Mouse (Mus musculus) right cerebral cortex, postnatal 14 days (tissue): ENCODE data around the gene Znfx1.

Source experiments
- DNase-seq: peaks from one replicate; pipeline ENCODE4 v3.0.0; 2022

Gene Znfx1

DNA sequence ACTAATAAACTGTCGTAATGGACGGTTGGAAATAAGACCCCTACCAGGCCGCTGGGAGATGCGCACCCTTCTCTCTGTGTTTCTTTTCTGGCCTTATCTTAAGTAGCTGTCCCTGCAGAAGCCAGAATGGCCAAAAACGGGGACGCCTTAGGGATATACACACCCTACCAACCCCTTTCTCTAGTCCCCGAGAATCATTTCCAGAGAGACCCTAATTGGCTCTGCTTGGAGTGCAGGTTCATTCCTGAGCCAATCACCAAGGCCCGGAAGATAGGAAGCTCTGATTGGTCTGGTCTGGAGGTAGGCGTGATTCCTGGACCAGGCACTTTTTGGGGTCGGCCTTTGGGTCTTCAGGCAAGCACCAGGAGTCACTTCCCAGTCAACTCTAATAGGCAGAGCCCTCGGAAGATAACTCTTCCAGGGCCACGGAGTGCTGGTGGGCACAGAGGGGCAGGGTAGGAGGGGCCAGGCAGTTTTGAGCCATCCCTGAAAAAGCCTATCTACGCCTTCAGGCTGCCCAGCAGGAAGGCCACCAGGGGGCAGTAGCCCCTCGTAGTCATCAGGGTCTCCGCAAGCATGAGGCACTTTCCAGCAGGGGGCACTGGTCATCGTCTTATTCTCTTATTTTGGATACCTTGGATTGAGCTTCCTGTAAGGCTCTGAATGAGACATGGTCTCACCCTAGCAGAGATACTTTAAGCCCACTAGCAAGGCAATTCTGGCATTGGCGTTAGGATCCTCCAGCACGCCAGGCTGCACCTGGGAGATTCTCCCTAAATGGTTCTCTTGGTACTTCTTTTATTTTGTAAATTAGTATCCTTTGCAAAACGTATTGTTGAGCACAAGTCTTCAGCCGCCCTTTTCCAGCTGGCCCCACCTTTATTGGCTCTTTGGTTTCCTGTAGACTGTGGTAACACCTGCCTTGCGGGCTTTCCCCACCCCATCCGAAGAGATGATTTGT is 9.1 kb upstream of the Znfx1 start:
- peak; percentile 99 for DNase-seq

DNA sequence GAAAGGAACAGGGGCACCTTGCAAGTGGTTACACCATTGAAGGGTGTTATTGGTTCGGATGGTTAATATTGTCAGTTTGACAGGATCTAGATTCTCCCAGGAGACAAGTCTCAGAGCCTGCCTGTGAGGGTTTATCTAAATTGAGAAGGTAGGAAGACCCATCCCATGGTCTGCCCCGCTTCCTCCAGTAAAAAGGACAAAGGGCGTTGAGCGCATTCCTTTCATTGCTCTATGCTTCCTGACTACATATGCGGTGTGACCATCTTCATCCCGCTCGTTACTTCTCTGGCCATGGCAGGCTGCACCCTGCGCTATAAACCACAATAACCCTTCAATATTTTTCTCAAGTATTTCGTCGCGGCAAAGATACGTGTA is 8.4 kb upstream of the Znfx1 start:
- no peak for DNase-seq

DNA sequence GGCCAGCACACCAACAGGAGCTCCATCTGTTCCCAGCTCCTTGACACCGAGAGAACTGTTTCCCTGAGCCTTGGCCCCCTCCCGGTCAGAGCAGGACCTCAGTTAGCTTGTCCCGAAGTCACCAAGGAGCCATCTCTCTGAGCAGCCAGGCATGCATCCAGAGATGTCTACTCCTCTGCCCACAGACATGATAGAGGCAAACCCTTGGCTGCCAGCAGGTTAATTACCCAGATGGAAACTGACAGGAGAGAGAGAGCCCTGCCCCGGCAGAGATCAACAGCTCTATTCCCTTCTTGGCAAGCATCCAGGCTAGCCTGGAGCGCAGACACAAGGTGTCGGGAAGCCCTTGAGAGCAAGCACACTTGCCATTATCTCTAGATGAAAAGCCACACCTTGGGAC is 7.5 kb upstream of the Znfx1 start:
- DNase-seq, result no peak

DNA sequence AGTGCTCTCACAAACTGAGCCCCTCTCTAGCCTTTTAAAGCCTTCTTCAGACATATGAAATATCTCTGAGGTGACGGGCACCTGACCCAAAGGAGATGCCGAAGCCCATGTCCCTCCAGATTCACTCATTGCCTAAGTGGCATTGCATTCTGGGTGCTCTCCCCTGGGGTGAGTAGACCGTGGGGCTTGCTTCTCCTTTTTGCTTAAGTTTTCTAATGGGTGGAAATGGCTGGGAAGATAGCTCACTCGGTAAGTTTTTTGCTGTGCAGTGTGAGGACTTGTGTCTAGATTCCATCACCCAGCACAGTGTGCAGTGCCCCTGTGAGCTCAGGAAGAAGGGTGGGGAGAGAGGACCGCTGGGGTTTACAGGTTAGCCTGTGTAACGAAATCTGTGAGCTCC is 4.8 kb upstream of the Znfx1 start:
- DNase-seq, result no peak

DNA sequence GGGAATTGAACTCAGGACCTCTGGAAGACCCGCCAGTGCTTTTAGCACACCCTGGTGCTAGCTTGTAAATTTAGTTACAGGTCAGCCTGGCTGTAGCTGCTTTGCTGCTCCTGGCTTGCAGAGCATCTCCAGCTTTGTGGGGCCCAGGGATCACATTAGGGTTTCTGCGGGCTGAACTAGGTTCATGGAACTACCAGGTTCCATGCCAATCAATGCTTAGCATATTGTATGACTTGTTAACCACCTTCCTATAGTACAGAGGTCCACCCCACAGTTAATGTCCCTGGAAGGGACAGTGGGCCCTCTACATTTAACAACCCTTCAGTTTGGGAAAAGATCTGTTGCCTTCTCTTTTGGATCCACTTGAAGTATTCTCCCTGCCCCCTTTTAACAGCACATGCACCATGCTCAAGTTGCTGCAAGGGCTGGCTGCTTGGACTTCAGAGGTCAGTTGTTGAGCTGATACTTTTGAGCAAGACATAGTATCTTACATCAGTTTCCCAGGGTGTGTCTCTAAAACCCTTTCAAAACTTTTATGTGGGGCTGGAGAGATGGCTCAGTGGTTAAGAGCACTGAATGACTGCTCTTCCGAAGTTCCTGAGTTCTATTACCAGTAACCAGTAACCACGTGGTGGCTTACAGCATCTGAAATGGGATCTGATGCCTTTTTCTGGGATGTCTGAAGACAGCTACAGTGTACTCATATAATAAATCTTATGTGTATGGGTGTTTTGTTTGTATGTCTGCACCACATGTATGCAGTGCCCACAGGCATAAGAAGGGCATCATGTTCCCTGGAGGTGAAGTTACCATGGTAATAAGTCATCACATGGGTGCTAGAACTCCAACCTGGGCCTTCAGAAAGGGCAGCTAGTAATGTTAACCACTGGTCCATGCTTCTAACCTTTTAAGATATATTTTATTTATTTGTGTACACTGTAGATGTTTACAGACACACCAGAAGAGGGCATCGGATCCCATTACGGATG is 4.0 kb upstream of the Znfx1 start:
- DNase-seq, result no peak

DNA sequence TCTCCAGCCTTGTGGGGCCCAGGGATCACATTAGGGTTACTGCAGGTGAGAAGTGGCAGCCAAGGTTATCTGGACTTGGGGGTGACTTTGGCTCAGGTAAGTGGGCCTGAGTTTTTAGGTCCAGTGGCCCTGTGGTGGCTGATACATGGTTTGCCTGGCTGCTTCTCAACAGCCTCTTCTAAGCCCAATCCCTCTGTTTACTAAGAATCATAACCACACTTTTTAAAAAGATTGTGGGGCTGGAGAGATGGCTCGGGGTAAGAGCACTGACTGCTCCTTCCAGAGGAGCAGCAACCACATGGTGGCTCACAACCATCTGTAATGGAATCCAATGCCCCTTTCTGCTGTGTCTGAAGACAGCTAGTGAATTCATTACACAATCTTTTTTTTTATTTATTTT is 3.2 kb upstream of the Znfx1 start:
- no peak for DNase-seq

DNA sequence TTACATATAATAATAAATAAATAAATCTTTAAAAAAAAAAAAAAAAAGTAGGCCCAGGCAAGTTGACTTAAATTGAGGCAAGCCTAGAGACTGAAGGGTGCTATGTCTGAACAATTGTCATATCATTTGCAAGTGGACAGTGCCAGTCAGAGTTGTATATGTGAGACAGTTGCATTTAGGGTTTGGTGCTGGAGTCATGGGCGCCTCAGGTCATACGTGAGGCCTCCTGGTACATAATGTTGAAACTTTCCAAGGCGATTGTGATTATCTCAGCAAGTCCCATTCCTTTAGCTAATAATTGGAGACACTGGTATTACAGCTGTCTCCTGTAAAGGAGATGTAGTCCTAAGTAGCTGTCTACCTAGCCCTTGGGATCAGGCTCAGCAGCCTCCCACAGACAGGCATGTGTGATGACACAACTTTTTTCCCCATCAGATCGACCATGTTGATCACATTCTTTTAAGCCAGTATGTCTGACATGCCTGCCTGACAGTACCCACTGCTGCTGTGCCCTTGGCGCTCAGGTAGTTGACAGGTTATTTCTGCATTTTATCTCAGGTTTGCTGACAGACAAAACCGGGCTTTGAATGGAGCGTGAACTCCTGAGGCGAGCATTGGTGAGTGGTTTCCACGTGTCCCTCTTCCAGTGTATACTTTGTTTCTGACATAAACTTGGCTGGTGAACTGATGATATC is 1.9 kb upstream of the Znfx1 start:
- no peak for DNase-seq

DNA sequence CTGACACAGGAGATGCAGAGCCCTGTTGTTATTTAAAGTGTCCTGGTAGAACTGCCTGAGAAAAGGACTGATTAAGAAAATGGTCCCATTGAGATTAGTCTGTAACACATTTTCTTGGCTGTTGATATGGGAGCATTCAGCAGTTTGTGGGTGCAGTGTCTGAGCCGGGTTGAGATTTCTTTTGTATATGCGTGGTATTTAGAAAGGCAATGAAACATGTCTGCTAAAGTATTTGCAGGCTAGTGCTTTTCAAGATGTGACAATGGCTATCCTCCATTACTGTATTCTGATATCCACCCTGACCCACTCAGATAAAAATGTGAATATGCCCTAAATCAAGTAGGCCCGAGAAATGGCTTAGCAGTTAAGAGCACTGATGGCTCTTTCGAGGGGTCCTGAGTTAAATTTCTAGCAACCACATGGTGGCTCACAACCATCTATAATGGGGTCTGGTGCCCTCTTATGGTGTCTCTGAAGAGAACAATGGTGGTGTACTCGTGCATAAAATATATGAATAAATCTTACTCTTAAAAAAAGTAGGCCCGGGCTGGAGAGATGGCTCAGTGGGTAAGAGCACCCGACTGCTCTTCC is 1.2 kb upstream of the Znfx1 start:
- DNase-seq, result no peak

DNA sequence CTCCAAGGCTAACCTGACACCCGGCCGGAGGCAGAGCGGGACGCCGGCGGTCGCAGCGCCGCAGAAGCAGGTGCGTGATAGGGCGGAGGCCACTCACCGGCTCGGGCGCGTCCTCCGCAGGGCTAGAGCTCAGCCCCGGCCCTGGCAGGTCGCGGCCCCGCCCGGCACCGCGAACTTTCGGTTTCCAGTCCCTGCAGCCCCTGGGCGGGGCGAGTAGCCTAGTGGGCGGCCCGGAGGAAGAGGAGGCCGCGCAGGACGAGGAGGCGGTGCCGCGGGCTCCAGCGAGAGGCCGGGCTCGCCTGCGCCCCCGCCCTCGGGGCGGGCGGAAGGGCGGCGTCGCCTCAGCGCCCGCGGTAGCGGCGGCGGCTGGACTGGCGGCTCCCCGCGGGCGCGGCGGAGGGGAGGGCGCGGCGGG is 311 bp downstream of the Znfx1 start:
- peak; percentile 83 for DNase-seq

DNA sequence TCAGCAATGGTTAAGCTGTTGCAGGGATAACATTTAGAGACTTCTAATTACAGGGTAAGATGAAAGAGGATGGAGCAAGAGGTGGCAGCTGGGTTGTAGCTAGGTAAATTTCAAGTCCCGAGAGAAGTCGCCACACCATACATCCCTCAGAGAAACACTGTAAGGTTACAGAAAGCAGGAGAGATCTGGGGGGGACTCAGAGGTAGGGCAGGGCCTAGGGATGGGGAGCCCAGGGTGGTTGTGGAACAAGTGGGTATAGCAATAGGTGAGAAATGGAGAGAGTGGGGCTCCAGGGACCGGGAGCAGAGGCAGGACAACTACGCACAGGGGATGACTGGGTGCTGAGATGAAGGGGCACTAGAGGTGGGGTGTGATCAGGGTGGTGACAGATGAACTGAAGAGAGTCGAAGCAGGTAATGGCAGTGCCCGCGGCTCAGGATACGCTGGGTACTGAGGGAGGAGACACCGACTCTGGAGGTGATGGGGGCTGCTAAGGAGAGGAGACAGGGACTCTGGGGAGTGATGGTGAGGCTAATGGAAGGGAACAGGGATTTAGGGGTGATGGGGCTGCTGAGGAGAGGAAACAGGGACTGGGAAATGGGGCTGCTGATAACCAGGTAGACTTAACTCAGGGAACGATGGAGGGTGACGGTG is 1.3 kb downstream of the Znfx1 start:
- no peak for DNase-seq

DNA sequence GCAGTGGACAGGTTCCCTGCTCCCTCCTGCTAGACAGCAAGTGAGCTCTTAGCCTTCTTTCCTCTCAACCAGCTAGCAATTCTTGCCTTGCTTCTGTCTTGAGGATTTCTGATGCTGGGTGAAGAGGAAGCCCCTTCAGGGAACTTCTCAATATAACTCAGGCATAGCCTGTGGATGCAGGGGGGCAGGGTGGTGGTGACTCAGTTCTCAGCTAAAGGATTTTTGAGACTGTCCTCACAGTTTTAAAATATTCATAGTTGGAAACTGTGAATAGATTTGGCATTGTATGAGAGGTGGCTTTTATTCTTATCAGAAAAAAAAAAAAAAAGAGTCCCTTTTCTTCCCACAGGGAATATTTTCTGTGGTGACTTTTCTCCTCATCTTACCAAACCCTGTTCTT is 2.1 kb downstream of the Znfx1 start:
- no peak for DNase-seq

DNA sequence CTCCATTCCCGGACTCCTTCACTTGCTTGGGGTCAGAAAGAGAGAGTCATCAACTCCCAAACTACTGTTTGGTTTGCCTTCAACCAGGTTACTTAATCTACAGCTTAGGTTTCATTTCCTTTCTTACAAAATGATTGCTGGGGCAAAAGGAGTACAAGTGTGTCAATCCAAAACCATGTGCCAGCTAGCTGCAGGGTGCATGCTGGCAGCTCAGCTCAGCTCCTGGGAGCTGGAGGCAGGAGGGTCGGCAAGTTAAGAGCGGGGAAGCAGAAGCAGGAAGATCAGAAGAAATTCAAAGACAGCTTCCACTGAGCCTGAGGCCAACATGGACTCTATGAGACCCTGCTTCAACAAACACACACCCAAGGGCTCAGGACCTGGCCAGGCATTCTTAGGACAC is 2.5 kb downstream of the Znfx1 start:
- no peak for DNase-seq

DNA sequence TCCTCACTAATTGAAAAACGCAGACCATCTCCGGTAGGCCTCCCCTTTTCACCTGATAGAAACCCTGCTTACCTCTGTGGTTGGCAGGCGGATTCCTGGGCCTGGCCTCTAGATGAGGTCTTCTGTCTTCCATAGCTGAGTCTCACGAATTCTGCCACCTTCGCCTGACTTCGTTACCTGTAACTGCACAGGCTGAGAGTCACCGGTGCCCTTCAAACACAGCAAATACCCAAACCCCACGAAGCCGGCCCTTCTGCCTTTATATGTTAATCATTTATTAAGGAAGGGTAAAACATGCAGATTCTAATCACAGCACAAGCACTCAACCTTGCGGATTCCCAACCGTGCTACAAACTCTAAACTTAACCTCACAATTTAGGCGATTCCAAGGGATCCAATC is 2.9 kb downstream of the Znfx1 start:
- DNase-seq, result no peak

DNA sequence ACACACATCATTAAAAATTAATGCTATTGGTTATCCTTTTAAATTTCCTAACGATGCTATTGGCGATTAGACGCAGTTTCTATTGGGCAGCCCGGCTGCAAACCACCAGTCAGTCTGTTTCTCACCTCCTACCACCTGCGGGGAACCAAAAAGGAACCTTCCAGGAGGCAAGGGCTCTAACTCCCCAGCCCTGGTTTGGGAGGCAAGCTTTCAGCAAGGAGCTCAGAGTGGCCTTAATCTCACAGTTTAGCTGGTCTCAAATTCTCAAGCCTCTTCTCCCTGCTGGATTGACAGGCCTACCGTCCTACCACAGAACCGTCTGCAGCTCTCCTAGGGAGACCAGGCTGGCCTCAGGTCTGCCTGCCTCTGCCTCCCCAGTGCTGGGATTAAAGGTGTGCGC is 3.3 kb downstream of the Znfx1 start:
- no peak for DNase-seq

DNA sequence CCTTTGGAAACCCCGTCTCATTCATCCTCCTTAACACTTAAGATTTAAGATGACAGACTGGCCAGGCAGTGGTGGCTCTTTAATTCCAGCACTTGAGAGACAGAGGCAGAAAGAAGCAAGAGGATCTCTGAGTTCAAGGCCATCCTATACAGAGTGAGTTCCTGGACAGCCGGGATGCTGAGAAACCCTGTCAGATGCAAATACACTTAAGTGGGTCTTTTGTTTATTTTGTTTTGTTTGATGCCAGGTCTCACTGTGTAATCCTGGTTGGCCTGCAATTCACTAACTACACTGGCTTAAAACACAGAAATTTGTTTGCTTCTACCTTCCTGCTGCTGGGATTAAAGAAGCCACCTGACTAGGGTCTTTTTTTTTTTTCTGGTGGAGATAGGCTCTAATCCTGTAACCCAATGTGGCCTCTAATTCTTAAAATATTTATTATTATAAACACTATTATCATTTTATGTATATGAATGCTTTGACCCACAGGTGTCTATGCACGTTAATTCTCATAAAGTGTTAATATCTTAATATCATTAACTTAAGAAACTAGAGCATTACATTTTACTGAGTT is 3.9 kb downstream of the Znfx1 start:
- DNase-seq, result no peak

DNA sequence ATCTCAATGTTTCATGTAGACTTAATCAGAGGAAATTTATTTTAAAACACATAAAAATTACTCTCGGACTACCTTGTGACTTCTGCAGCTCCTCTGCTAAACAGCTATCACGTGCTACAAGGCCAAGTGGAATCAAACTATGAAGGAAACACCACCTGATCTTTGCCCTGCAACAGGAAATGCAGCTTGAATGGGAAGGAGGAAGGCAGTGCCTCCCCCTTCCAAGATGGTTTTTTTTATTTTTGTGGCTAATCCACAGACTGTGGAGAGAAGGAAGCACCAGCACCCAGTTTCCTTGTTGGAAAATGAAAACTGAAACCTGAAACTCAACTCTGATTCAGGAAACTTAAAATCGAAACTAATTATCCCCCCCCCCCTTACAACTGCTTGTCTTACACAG is 4.6 kb downstream of the Znfx1 start:
- DNase-seq, result no peak

DNA sequence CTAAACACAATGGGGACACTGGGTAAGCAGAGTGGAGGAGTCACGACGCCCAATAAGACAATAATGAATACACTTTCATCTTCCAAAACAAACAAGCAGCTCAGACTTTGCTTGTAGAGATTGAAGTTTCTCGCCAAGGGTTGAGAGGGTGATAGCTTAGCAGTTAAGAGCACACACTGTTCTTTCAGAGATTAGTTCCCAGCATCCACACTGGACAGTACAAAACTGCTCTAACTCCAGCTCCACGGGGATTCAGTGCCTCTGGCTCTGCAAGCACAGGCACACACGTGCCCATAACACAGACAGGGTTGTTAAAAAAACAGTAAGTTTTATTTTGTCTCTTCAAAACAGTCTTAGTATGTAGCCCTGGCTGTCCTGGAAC is 5.9 kb downstream of the Znfx1 start:
- no peak for DNase-seq

DNA sequence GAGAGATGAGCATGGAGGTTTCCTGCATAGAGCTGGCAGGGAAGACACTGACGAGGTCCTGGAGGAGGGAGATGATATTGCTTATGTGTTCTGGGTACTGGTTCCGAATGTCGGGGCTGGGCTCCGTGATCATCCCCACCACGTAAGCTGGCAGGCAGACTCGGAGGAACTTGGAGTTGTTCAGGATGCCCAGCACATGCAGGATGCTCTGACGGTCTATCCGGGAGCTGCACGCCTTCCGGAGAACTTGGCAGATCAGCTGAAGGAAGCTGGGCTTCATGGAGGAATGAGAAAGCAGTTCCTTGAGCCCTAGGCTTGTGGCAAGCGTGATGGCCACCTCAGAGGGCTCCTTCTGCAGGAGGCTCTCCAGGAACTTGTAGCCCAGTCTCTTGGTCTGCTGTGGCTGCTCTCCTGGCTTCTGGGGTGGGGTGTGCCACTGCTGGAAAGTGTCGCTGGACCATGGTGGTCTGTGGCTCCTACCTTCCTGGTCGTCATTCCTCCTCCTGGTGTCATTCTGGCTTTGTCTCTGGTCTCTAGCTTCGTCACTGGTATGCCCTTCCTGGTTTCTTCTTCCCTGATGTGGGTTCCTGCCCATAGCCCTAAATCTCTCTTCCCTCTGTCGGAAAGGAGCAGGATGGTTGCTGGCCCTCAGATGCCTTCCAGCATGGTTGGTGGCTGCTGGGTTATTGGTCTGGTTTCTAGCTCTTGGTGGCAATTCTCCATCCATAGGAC is 6.4 kb downstream of the Znfx1 start:
- DNase-seq, result no peak

DNA sequence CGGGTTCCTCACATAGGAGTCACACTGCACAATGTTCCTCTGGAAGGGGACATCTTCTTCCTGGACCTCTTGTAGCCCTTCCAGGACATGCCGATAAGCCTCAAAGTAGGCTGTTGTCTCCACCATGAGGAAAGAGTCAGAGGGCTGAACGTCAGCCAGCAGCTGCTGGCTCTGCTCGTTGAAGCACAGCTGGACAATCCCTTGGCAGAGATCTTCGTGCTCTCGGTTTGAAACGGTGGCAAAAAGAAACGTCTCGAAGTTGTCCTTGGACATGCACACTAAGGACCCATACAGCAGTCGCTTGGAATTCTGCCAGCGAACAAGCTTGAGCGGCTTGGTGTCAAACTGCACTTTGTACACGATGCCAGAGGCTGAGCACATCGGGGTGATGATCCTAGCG is 7.4 kb downstream of the Znfx1 start:
- DNase-seq, result no peak

DNA sequence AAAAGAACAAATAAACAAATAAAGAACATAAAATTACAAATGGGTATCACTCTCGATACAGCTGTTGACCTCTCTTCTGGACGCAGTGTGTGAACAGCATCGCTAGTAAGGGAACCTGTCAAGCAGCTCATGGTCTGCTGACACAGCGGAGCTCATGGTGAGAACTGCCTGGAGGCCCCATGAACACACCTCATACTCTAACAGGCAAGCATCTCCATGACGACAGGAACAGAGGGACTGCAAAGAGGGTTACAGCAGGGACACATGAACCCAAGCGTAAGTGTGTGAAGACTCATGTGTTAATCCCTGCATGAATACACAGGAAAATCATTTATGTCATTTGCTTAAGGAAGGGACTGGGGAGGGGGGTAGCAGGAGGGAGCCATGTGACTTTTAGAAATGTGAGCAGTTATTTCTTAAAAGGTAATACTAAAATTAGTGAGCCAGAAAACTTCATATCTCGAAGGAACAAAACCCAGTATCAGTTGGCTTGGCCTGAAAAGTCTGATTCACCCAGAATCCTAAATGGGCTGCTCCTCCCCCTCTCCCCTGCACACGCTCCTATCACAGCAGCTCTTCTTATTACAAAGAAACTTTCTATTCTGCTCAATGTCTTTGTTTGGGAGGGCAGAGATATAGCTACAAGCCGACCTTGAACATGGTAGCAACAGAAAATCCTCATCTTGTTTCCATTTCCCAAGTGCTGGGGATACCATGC is 9.5 kb downstream of the Znfx1 start:
- no peak for DNase-seq
